Mouse (Mus musculus): ENCODE data around the gene Ift172. TPM values are rescaled to one million over a fixed set of nuclear protein-coding genes. Genes with fewer than 3 reads are reported as not detected.
A peak's percentile ranks its signal among the peaks of the same experiment; 100 is the strongest.

The Ift172 gene
- total and polyA plus RNA-seq, 3 experiments: 28.0 to 42.9 (median 37.2) TPM

DNA sequence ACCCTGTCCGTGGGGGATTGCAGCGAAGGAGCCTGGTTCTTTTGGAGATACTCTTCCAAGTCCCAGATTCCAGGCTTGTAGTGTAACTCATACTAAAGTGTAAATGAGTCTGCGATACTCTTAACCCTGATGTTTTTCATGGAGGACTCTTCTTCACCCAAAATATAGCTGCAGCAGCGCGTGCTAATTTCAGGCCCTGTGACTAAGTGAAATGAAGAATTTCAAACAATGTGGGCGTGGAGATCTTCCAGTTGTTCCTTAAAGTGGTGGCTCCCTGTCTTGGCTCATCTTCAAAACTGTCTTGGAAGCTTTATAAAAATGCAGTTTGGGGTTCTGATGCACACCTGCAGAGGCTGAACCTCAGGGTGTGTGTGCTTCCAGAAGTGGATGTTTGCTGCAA, 12.2 kb upstream of the Ift172 start:
- WGBS: 84% methylated on average over 6 of the region's 6 CpGs
- no peaks in the 10 kb centered on the region for H3K36me3 ChIP-seq (ENCODE audit: control insufficient read depth, insufficient read depth, low read length)
- H3K9ac ChIP-seq (ENCODE audit: low read depth, low read length): no peak overlapping the region
- intact Hi-C loops (cut with DNase I): no loop called here
- no peaks in the 10 kb centered on the region for H3K79me2 ChIP-seq (replicated peaks; ENCODE audit: control insufficient read depth, insufficient read depth, low read length)
- DNase-seq: no peak
- H3K4me1 ChIP-seq (ENCODE audit: control insufficient read depth, insufficient read depth, low read length): no peaks in the 10 kb centered on the region
- TF ChIP-seq POLR2A (IDR thresholded peaks at IDR 0.05; ENCODE audit: insufficient read depth, low read depth, low read length) (no peak), EP300 (IDR thresholded peaks at IDR 0.05; ENCODE audit: insufficient read depth, low read depth, low read length) (no peak), CTCF (IDR thresholded peaks at IDR 0.05) (no peak)
- no peak overlapping the region for H3K27ac ChIP-seq
- no peak overlapping the region for H3K4me3 ChIP-seq
- no peaks in the 10 kb centered on the region for H3K27me3 ChIP-seq (ENCODE audit: control insufficient read depth, insufficient read depth, low read length)

DNA sequence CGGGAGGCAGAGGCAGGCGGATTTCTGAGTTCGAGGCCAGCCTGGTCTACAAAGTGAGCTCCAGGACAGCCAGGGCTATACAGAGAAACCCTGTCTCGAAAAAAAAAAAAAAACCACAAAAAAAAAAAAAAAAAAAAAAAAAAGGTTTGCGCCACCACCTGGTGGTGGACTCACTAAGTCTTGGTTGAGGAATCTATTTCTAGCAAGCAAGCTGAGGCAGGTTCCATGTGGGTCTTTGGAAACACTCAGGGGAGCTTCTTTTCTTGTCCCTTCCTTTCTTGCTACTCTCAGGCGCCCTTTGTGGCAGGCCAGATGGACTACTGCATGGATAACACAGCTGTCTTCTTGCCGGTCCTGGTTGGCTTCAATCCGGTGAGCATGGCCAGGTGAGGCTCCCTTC, 10.9 kb upstream of the Ift172 start:
- no peak overlapping the region for H3K9ac ChIP-seq (ENCODE audit: low read depth, low read length)
- H3K4me1 ChIP-seq (ENCODE audit: control insufficient read depth, insufficient read depth, low read length): no peaks in the 10 kb centered on the region
- no peak for DNase-seq
- intact Hi-C loops (cut with DNase I): no loop called here
- no peaks in the 10 kb centered on the region for H3K36me3 ChIP-seq (ENCODE audit: control insufficient read depth, insufficient read depth, low read length)
- 57% methylated on average over 8 of the region's 8 CpGs for WGBS
- H3K79me2 ChIP-seq (replicated peaks; ENCODE audit: control insufficient read depth, insufficient read depth, low read length): no peaks in the 10 kb centered on the region
- no peak overlapping the region for H3K27ac ChIP-seq
- H3K27me3 ChIP-seq (ENCODE audit: control insufficient read depth, insufficient read depth, low read length): no peaks in the 10 kb centered on the region
- TF ChIP-seq EP300 (IDR thresholded peaks at IDR 0.05; ENCODE audit: insufficient read depth, low read depth, low read length): no peak
- no peak for TF ChIP-seq POLR2A (IDR thresholded peaks at IDR 0.05; ENCODE audit: insufficient read depth, low read depth, low read length)
- no peak overlapping the region for H3K4me3 ChIP-seq

DNA sequence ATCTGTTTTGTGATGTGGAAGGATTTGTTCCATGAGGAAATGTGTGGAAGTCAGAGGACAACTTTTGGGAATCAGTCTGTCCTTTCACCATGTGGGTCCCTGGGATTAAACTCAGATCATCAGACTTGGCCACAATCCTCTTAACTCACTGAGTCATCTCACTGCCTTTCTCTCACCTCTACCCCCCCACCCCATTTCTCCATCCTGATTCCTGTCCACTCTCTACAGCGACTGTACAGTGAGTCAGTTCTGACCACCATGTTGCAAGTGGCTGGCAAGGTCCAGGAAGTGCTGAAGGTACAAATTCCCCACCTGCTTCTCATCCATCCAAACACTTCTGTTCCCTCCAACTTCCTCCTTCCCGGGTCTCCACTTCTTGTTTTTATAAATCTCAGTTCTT, 7.6 kb upstream of the Ift172 start:
- intact Hi-C loops (cut with DNase I): loop anchor here (10.0 kb wide), 1 partner anchor 244 kb away; the partner anchor contains the start of gene Cad

DNA sequence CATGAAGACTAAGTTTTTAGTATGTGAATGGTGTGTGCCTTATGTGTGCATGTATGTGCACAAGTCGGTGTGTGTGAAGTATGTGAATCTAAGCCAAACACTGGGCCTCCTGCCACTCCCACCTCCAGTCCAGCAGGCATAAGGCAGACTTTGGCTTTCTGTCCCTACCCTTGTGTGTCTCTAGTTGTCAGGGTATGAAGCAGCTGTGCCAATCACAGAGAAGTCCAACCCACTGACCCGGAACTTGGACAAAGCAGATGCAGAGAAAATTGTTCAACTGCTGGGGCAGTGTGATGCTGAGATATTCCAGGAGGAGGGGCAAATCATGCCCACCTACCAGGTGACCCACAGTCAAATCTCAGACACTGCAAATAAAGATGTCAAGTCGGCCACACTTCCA, 7.1 kb upstream of the Ift172 start:
- DNase-seq: no peak
- intact Hi-C loops (cut with DNase I): loop anchor here (10.0 kb wide), 1 partner anchor 243 kb away; the partner anchor contains the start of gene Cad
- Histone ChIP-seq H3K4me1 (ENCODE audit: control insufficient read depth, insufficient read depth, low read length) (no peaks in the 10 kb centered on the region), H3K79me2 (replicated peaks; ENCODE audit: control insufficient read depth, insufficient read depth, low read length) (no peaks in the 10 kb centered on the region), H3K9ac (ENCODE audit: low read depth, low read length) (no peak overlapping the region), H3K4me3 (no peak overlapping the region), H3K27me3 (ENCODE audit: control insufficient read depth, insufficient read depth, low read length) (peaks cover 2% of the 10 kb centered on the region; the same call in 1 of the 2 replicates), H3K36me3 (ENCODE audit: control insufficient read depth, insufficient read depth, low read length) (no peaks in the 10 kb centered on the region), H3K27ac (no peak overlapping the region)
- no peak for TF ChIP-seq POLR2A (IDR thresholded peaks at IDR 0.05; ENCODE audit: insufficient read depth, low read depth, low read length)
- WGBS: 69% methylated on average over 3 of the region's 3 CpGs

More for the DNA sequence above, 7.6 kb upstream of the Ift172 start:
- Histone ChIP-seq H3K4me3 (no peak overlapping the region), H3K4me1 (ENCODE audit: control insufficient read depth, insufficient read depth, low read length) (no peaks in the 10 kb centered on the region), H3K36me3 (ENCODE audit: control insufficient read depth, insufficient read depth, low read length) (no peaks in the 10 kb centered on the region), H3K27ac (no peak overlapping the region), H3K79me2 (replicated peaks; ENCODE audit: control insufficient read depth, insufficient read depth, low read length) (no peaks in the 10 kb centered on the region), H3K27me3 (ENCODE audit: control insufficient read depth, insufficient read depth, low read length) (peaks cover 2% of the 10 kb centered on the region; the same call in 1 of the 2 replicates), H3K9ac (ENCODE audit: low read depth, low read length) (no peak overlapping the region)
- DNase-seq: no peak
- TF ChIP-seq CTCF (IDR thresholded peaks at IDR 0.05) (no peak), POLR2A (IDR thresholded peaks at IDR 0.05; ENCODE audit: insufficient read depth, low read depth, low read length) (no peak), EP300 (IDR thresholded peaks at IDR 0.05; ENCODE audit: insufficient read depth, low read depth, low read length) (no peak)
- 46% methylated on average over 2 of the region's 2 CpGs for WGBS

DNA sequence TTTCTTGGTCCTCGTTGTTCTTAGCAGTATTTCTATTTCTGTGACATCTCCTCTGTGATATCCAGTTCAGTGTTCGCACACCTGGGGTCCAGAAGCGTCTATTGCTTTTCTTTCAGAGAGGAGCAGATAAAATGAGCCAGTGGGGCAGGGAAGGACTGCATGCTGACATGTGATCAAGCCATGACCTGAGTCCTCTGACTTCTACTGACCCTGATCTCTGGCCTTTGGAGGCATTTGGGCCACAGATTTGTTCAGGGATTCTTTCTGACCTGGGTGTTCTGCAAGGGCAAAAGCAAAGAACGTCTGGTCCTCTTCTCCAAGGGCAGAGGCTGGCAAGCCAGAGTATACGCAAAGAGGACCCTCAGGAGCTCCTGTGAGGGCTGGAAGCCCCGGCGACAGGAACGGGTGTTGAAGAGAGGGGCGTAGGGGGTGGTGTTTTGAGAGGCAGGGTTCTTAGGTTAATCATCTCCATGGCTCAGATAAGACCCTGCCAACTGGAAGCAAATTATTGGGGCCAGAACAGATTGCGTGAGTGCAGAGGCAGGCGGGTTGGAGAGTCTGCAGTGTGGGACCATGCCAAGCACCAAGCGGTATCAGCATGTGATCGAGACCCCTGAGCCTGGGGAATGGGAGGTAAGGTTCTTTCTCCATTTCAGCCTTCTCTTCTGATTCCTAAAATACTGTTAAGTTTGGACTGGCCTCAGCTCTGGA, 6.3 kb upstream of the Ift172 start, which contains the start of gene Gckr:
Gene Gckr (plus strand): TSS at position 397 of the 711 bp plus-strand sequence.
- no peaks in the 10 kb centered on the region for H3K79me2 ChIP-seq (replicated peaks; ENCODE audit: control insufficient read depth, insufficient read depth, low read length)
- H3K36me3 ChIP-seq (ENCODE audit: control insufficient read depth, insufficient read depth, low read length): no peaks in the 10 kb centered on the region
- H3K27me3 ChIP-seq (ENCODE audit: control insufficient read depth, insufficient read depth, low read length): peaks cover 2% of the 10 kb centered on the region; the same call in 1 of the 2 replicates
- intact Hi-C loops (cut with DNase I): loop anchor here (10.0 kb wide), 1 partner anchor 242 kb away; the partner anchor contains the start of gene Cad
- WGBS: 49% methylated on average over 13 of the region's 13 CpGs
- no peaks in the 10 kb centered on the region for H3K4me1 ChIP-seq (ENCODE audit: control insufficient read depth, insufficient read depth, low read length)
- no peak within 1 kb of the TSS for H3K27ac ChIP-seq
- no peak within 1 kb of the TSS for H3K9ac ChIP-seq (ENCODE audit: low read depth, low read length)
- H3K4me3 ChIP-seq: no peak within 1 kb of the TSS
- DNase-seq: no peak
- TF ChIP-seq CTCF (IDR thresholded peaks at IDR 0.05): no peak

DNA sequence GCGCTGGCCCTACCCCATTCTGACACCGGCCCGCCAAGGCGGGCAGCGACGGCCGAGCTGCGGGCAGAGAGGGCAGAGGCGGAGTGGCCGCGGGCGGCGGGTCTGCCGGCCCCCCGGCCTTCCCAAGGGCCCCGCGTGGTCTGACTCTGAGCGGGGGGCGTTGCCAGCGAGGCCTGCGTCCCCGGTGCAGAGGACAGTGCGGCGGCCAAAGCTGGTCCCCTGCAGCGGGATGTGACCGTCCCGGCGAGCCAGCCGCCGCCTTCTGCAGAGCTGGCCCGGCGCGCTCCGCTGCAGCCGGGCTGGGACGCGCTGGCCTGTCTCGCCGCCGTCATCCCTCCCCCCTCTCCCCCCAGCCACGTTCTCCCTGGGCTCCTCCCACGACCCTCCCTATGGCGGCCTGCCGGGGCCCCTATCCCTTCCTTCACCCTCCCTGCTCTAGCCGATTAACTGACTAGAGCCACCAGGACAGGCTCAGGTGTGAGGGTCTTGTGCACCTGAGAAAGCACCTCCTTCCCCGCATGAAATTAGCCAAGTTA, 4.8 kb upstream of the Ift172 start, which contains the start of gene Fndc4:
Gene Fndc4 (minus strand): TSS at position 475 of the 536 bp plus-strand sequence.
- peaks cover 2% of the 10 kb centered on the region; the same call in 1 of the 2 replicates for H3K27me3 ChIP-seq (ENCODE audit: control insufficient read depth, insufficient read depth, low read length)
- H3K27ac ChIP-seq: peak within 1 kb of the TSS; percentile 26; the same call in 1 of the 2 replicates
- intact Hi-C loops (cut with DNase I): loop anchor here (10.0 kb wide), 1 partner anchor 241 kb away; the partner anchor contains the start of gene Cad
- no peaks in the 10 kb centered on the region for H3K79me2 ChIP-seq (replicated peaks; ENCODE audit: control insufficient read depth, insufficient read depth, low read length)
- peaks cover 2% of the 10 kb centered on the region; the same call in 1 of the 2 replicates for H3K4me1 ChIP-seq (ENCODE audit: control insufficient read depth, insufficient read depth, low read length)
- TF ChIP-seq CTCF (IDR thresholded peaks at IDR 0.05) (no peak), POLR2A (IDR thresholded peaks at IDR 0.05; ENCODE audit: insufficient read depth, low read depth, low read length) (no peak), EP300 (IDR thresholded peaks at IDR 0.05; ENCODE audit: insufficient read depth, low read depth, low read length) (no peak)
- no peaks in the 10 kb centered on the region for H3K36me3 ChIP-seq (ENCODE audit: control insufficient read depth, insufficient read depth, low read length)
- H3K9ac ChIP-seq (ENCODE audit: low read depth, low read length): peak within 1 kb of the TSS; percentile 86
- DNase-seq: peak; percentile 45 to 51
- H3K4me3 ChIP-seq: peak within 1 kb of the TSS; percentile 69
- WGBS: 1% methylated on average over 45 of the region's 46 CpGs
